Mouse (Mus musculus): Measurements from ENCODE around the gene Gar1.

- no peak for TF ChIP-seq CTCF (IDR thresholded peaks at IDR 0.05; ENCODE audit: low read depth)
- TF ChIP-seq EP300 (IDR thresholded peaks at IDR 0.05; ENCODE audit: low read depth): no peak
These were observed 15.7 kb upstream of the Gar1 start for GRCm38 (mm10) chr3:129846846-129847245.

All from heart, postnatal 0 days (tissue).